Mouse (Mus musculus) lung, postnatal 0 days (tissue): ENCODE measurements at regions not wholly inside any gene's neighbourhood (a gene's known extent, or its start where the extent isn't known, plus 50 kb on each side); places are given as distances from the start of the nearest gene placed in this dataset.

Source experiments
- CTCF ChIP-seq: IDR thresholded peaks from 2 replicates; pipeline ENCODE4 v1.5.1; 2016; ENCODE audit warnings: antibody characterized with exemption, mild to moderate bottlenecking
- EP300 ChIP-seq: IDR thresholded peaks from 2 replicates; pipeline ENCODE4 v1.6.1; 2016; ENCODE audit warnings: antibody characterized with exemption, mild to moderate bottlenecking, control low read depth

- peak; percentile 64 for TF ChIP-seq EP300
- no peak for TF ChIP-seq CTCF
These were observed 221.7 kb upstream of the Fam83b start for GRCm38 (mm10) chr9:76788654-76789053.
